Mouse (Mus musculus) megakaryocyte, adult 5-6 weeks (primary cell): ENCODE data around the gene C1qtnf9. TPM values are rescaled to one million over a fixed set of nuclear protein-coding genes. Genes with fewer than 3 reads are reported as not detected.

ENCODE experiments used
- total RNA-seq, 2 experiments: library from RNA; stranded (forward) in 1 of 2; stranded (reverse) in 1 of 2; fragments of 153-499, 151-499 nt in 1 of 2; fragments of 221-1000, 200-1000 nt in 1 of 2; gene quantifications; 2 replicates each; pipeline versions ENCODE4 v1.2.3 to v1.2.4; 2015 to 2017

The C1qtnf9 gene
- total RNA-seq, 2 experiments from 2014 or later, result not detected

Other genes starting within 250 kb of the C1qtnf9 start
- 9.4 and 10.2 TPM in 2 replicates for gene Spata13, start 134.1 kb upstream of the C1qtnf9 start, total RNA-seq (2015)
- gene Spata13, start 134.1 kb upstream of the C1qtnf9 start, total RNA-seq (2017), result 18.2 and 19.0 TPM in 2 replicates
- 6.1 and 7.5 TPM in 2 replicates for gene Mipep, start 16.4 kb downstream of the C1qtnf9 start, total RNA-seq (2015)
- 11.4 and 12.0 TPM in 2 replicates for gene Mipep, start 16.4 kb downstream of the C1qtnf9 start, total RNA-seq (2017)